Mouse (Mus musculus): Measurements from ENCODE around the gene Tubg1. TPM values are rescaled to one million over a fixed set of nuclear protein-coding genes. Genes with fewer than 3 reads are reported as not detected.

Gene Tubg1
- 10 to 100 TPM; 42.9 to 43.0 TPM for total RNA-seq (2021)
- 15.2 and 42.7 TPM in 2 replicates for polyA plus RNA-seq (2012; rRNA removed)
- long read RNA-seq, transcript Tubg1-201 (11 exons, 1,802 nt), result major isoform, 61 of 72 reads
- long read RNA-seq, partial matches to known transcripts, result 3 of 72 reads
- long read RNA-seq, other reads (novel, unspliced or antisense), result 8 of 72 reads

GRCm38 (mm10) chr11:101119761-101120544 lies at the start of gene Tubg1, which contains the start of gene Retreg3:
Gene Tubg1 (plus strand): TSS chr11:101119938.
Gene Retreg3 (minus strand): TSS chr11:101119893.
- peak; percentile 99 for DNase-seq

- no peak for DNase-seq
These were observed 49.6 kb upstream of the Tubg1 start for GRCm38 (mm10) chr11:101070189-101070527.

GRCm38 (mm10) chr11:101070987-101071386 lies 48.8 kb upstream of the Tubg1 start:
- no peak for DNase-seq

- DNase-seq, result no peak
These were observed 47.8 kb upstream of the Tubg1 start for GRCm38 (mm10) chr11:101071810-101072428.

GRCm38 (mm10) chr11:101078121-101078520 lies 41.6 kb upstream of the Tubg1 start, which contains the start of gene Hsd17b1:
Gene Hsd17b1 (plus strand): TSS chr11:101078411.
- DNase-seq, result peak; percentile 57

- DNase-seq, result no peak
These were observed 40.0 kb upstream of the Tubg1 start for GRCm38 (mm10) chr11:101079746-101080145.

GRCm38 (mm10) chr11:101080421-101080820 lies 39.3 kb upstream of the Tubg1 start:
- DNase-seq, result no peak

GRCm38 (mm10) chr11:101081659-101082058 lies 38.1 kb upstream of the Tubg1 start:
- DNase-seq, result no peak

GRCm38 (mm10) chr11:101082208-101083082 lies 37.3 kb upstream of the Tubg1 start, which contains the start of gene Coasy:
Gene Coasy (plus strand): TSS chr11:101082565.
- DNase-seq, result peak; percentile 92

GRCm38 (mm10) chr11:101083083-101083697 lies 36.5 kb upstream of the Tubg1 start:
- peak; percentile 67 for DNase-seq

- DNase-seq, result no peak
These were observed 35.5 kb upstream of the Tubg1 start for GRCm38 (mm10) chr11:101084246-101084645.

- no peak for DNase-seq
These were observed 34.9 kb upstream of the Tubg1 start for GRCm38 (mm10) chr11:101084811-101085210.

- DNase-seq, result peak; percentile 8
These were observed 34.0 kb upstream of the Tubg1 start for GRCm38 (mm10) chr11:101085617-101086322.

GRCm38 (mm10) chr11:101086323-101086674 lies 33.4 kb upstream of the Tubg1 start:
- peak; percentile 25 for DNase-seq

- peak; percentile 94 for DNase-seq
These were observed 32.7 kb upstream of the Tubg1 start, which contains the start of gene Mlx for GRCm38 (mm10) chr11:101086756-101087681. Gene Mlx (plus strand): TSS chr11:101087277.

- no peak for DNase-seq
These were observed 32.1 kb upstream of the Tubg1 start for GRCm38 (mm10) chr11:101087682-101088055.

GRCm38 (mm10) chr11:101089931-101090330 lies 29.8 kb upstream of the Tubg1 start:
- DNase-seq, result peak; percentile 70

GRCm38 (mm10) chr11:101094930-101095313 lies 24.8 kb upstream of the Tubg1 start:
- no peak for DNase-seq

GRCm38 (mm10) chr11:101095314-101096024 lies 24.3 kb upstream of the Tubg1 start, which contains the start of gene Psmc3ip:
Gene Psmc3ip (minus strand): TSS chr11:101095436.
- peak; percentile 97 for DNase-seq

Measured in adrenal gland, adult 2 months (tissue).